Mouse (Mus musculus): ENCODE measurements around the gene Tmeff2. TPM values are rescaled to one million over a fixed set of nuclear protein-coding genes. Genes with fewer than 3 reads are reported as not detected.

The Tmeff2 gene
- polyA plus RNA-seq, 1 experiment: 7.7 TPM

GRCm38 (mm10) chr1:51117830-51118229 lies 217.4 kb downstream of the Tmeff2 start:
- 82% methylated on average over 2 of the region's 2 CpGs for WGBS
- no peak for TF ChIP-seq POLR2A (IDR thresholded peaks at IDR 0.05; ENCODE audit: borderline replicate concordance, extremely low read depth, low read depth, low read length)
- TF ChIP-seq CTCF (IDR thresholded peaks at IDR 0.05; ENCODE audit: insufficient read depth, low read length): no peak
- DNase-seq: no peak
- Histone ChIP-seq H3K4me3 (replicated peaks; ENCODE audit: extremely low read depth, low read depth, low read length) (no peak overlapping the region), H3K4me1 (ENCODE audit: control insufficient read depth, insufficient read depth, low read length) (no peaks in the 10 kb centered on the region)

GRCm38 (mm10) chr1:51125671-51126424 lies 225.4 kb downstream of the Tmeff2 start:
- 71% methylated on average over 10 of the region's 10 CpGs for WGBS
- H3K4me3 ChIP-seq (replicated peaks; ENCODE audit: extremely low read depth, low read depth, low read length): no peak overlapping the region
- H3K4me1 ChIP-seq (ENCODE audit: control insufficient read depth, insufficient read depth, low read length): no peaks in the 10 kb centered on the region
- no peak for TF ChIP-seq CTCF (IDR thresholded peaks at IDR 0.05; ENCODE audit: insufficient read depth, low read length)
- no peak for TF ChIP-seq POLR2A (IDR thresholded peaks at IDR 0.05; ENCODE audit: borderline replicate concordance, extremely low read depth, low read depth, low read length)
- no peak for DNase-seq

- Histone ChIP-seq H3K4me3 (replicated peaks; ENCODE audit: extremely low read depth, low read depth, low read length) (no peak overlapping the region), H3K4me1 (ENCODE audit: control insufficient read depth, insufficient read depth, low read length) (no peaks in the 10 kb centered on the region; the same call in 1 of the 2 replicates)
- TF ChIP-seq POLR2A (IDR thresholded peaks at IDR 0.05; ENCODE audit: borderline replicate concordance, extremely low read depth, low read depth, low read length) (no peak), CTCF (IDR thresholded peaks at IDR 0.05; ENCODE audit: insufficient read depth, low read length) (no peak)
- no peak for DNase-seq
- 68% methylated on average over 5 of the region's 5 CpGs for WGBS
Observed at GRCm38 (mm10) chr1:51126425-51126765, 225.9 kb downstream of the Tmeff2 start.

- TF ChIP-seq POLR2A (IDR thresholded peaks at IDR 0.05; ENCODE audit: borderline replicate concordance, extremely low read depth, low read depth, low read length) (no peak), CTCF (IDR thresholded peaks at IDR 0.05; ENCODE audit: insufficient read depth, low read length) (no peak)
- Histone ChIP-seq H3K4me1 (ENCODE audit: control insufficient read depth, insufficient read depth, low read length) (peaks cover 4% of the 10 kb centered on the region; the same call in 1 of the 2 replicates), H3K4me3 (replicated peaks; ENCODE audit: extremely low read depth, low read depth, low read length) (no peak overlapping the region)
- DNase-seq: no peak
- 23% methylated on average over 2 of the region's 2 CpGs for WGBS
Observed at GRCm38 (mm10) chr1:51136792-51137191, 236.3 kb downstream of the Tmeff2 start.

- Histone ChIP-seq H3K4me3 (replicated peaks; ENCODE audit: extremely low read depth, low read depth, low read length) (no peak overlapping the region), H3K4me1 (ENCODE audit: control insufficient read depth, insufficient read depth, low read length) (peaks cover 4% of the 10 kb centered on the region; the same call in 1 of the 2 replicates)
- no peak for DNase-seq
- no peak for TF ChIP-seq POLR2A (IDR thresholded peaks at IDR 0.05; ENCODE audit: borderline replicate concordance, extremely low read depth, low read depth, low read length)
- WGBS: 84% methylated on average over 10 of the region's 10 CpGs
Observed at GRCm38 (mm10) chr1:51139605-51140004, 239.2 kb downstream of the Tmeff2 start.

- WGBS: 64% methylated on average over 1 of the region's 1 CpGs
- DNase-seq: no peak
Observed at GRCm38 (mm10) chr1:51141381-51141780, 240.9 kb downstream of the Tmeff2 start.

GRCm38 (mm10) chr1:51142729-51143128 lies 242.3 kb downstream of the Tmeff2 start:
- WGBS: 83% methylated on average over 3 of the region's 3 CpGs
- DNase-seq: no peak
- Histone ChIP-seq H3K4me1 (ENCODE audit: control insufficient read depth, insufficient read depth, low read length) (no peaks in the 10 kb centered on the region), H3K4me3 (replicated peaks; ENCODE audit: extremely low read depth, low read depth, low read length) (no peak overlapping the region)
- TF ChIP-seq POLR2A (IDR thresholded peaks at IDR 0.05; ENCODE audit: borderline replicate concordance, extremely low read depth, low read depth, low read length) (no peak), CTCF (IDR thresholded peaks at IDR 0.05; ENCODE audit: insufficient read depth, low read length) (no peak)

More at GRCm38 (mm10) chr1:51141381-51141780, 240.9 kb downstream of the Tmeff2 start:
- Histone ChIP-seq H3K4me3 (replicated peaks; ENCODE audit: extremely low read depth, low read depth, low read length) (no peak overlapping the region), H3K4me1 (ENCODE audit: control insufficient read depth, insufficient read depth, low read length) (no peaks in the 10 kb centered on the region)
- TF ChIP-seq CTCF (IDR thresholded peaks at IDR 0.05; ENCODE audit: insufficient read depth, low read length) (no peak), POLR2A (IDR thresholded peaks at IDR 0.05; ENCODE audit: borderline replicate concordance, extremely low read depth, low read depth, low read length) (no peak)

- no peak for DNase-seq
- WGBS: 48% methylated on average over 4 of the region's 4 CpGs
Observed at GRCm38 (mm10) chr1:51145693-51146092, 245.2 kb downstream of the Tmeff2 start.

GRCm38 (mm10) chr1:51148481-51149137 lies 248.2 kb downstream of the Tmeff2 start:
- H3K4me1 ChIP-seq (ENCODE audit: control insufficient read depth, insufficient read depth, low read length): peaks cover 6% of the 10 kb centered on the region
- TF ChIP-seq POLR2A (IDR thresholded peaks at IDR 0.05; ENCODE audit: borderline replicate concordance, extremely low read depth, low read depth, low read length) (no peak), CTCF (IDR thresholded peaks at IDR 0.05; ENCODE audit: insufficient read depth, low read length) (0 out of 2 replicates have a peak, but pooled peaks have one; percentile 5)
- WGBS: 45% methylated on average over 9 of the region's 9 CpGs
- no peak overlapping the region for H3K4me3 ChIP-seq (replicated peaks; ENCODE audit: extremely low read depth, low read depth, low read length)
- DNase-seq: no peak

More at GRCm38 (mm10) chr1:51145693-51146092, 245.2 kb downstream of the Tmeff2 start:
- TF ChIP-seq POLR2A (IDR thresholded peaks at IDR 0.05; ENCODE audit: borderline replicate concordance, extremely low read depth, low read depth, low read length) (no peak), CTCF (IDR thresholded peaks at IDR 0.05; ENCODE audit: insufficient read depth, low read length) (no peak)
- no peak overlapping the region for H3K4me3 ChIP-seq (replicated peaks; ENCODE audit: extremely low read depth, low read depth, low read length)
- H3K4me1 ChIP-seq (ENCODE audit: control insufficient read depth, insufficient read depth, low read length): peaks cover 6% of the 10 kb centered on the region

GRCm38 (mm10) chr1:51149488-51149887 lies 249.0 kb downstream of the Tmeff2 start:
- Histone ChIP-seq H3K4me1 (ENCODE audit: control insufficient read depth, insufficient read depth, low read length) (peaks cover 6% of the 10 kb centered on the region), H3K4me3 (replicated peaks; ENCODE audit: extremely low read depth, low read depth, low read length) (no peak overlapping the region)
- no peak for DNase-seq
- 49% methylated on average over 4 of the region's 4 CpGs for WGBS
- TF ChIP-seq POLR2A (IDR thresholded peaks at IDR 0.05; ENCODE audit: borderline replicate concordance, extremely low read depth, low read depth, low read length): no peak
- TF ChIP-seq CTCF (IDR thresholded peaks at IDR 0.05; ENCODE audit: insufficient read depth, low read length): no peak

Data from lung, adult 2 months (tissue).